Mouse (Mus musculus) midbrain, embryonic 16.5 days (tissue): Measurements from ENCODE around the gene Ptpn12. TPM values are rescaled to one million over a fixed set of nuclear protein-coding genes. Genes with fewer than 3 reads are reported as not detected.

ENCODE experiments used
- ATAC-seq: fragments of 200-750 bp; cut with Nextera tagmentation; 2 replicates; pipeline ENCODE4 v1.8.0; 2017; ENCODE audit warnings: moderate TSS enrichment
- H3K27ac ChIP-seq: fragments of 300-500 bp; sonication (generic); 2 replicates; pipeline ENCODE4 v1.5.1; 2014; ENCODE audit warnings: mild to moderate bottlenecking, low read length, mixed read lengths
- H3K27me3 ChIP-seq: fragments of 300-500 bp; sonication (generic); 2 replicates; pipeline ENCODE4 v1.6.1; 2014; ENCODE audit warnings: low read depth, low read length, mixed read lengths; ENCODE audit not compliant: control insufficient read depth, insufficient read depth
- H3K36me3 ChIP-seq: fragments of 300-500 bp; sonication (generic); 2 replicates; pipeline ENCODE4 v1.6.1; 2014; ENCODE audit warnings: mild to moderate bottlenecking, low read length, moderate library complexity, mixed read lengths; ENCODE audit not compliant: control insufficient read depth, insufficient read depth
- H3K4me1 ChIP-seq: fragments of 300-500 bp; sonication (generic); 2 replicates; pipeline ENCODE4 v1.6.1; 2014; ENCODE audit warnings: mild to moderate bottlenecking, low read length, mixed read lengths; ENCODE audit not compliant: control insufficient read depth, insufficient read depth
- H3K4me2 ChIP-seq: fragments of 300-500 bp; sonication (generic); 2 replicates; pipeline ENCODE4 v1.6.1; 2014; ENCODE audit warnings: mild to moderate bottlenecking, low read length, mixed read lengths
- H3K4me3 ChIP-seq: fragments of 300-500 bp; sonication (generic); 2 replicates; pipeline ENCODE4 v1.5.1; 2014; ENCODE audit warnings: low read depth, mild to moderate bottlenecking, low read length, moderate library complexity, mixed read lengths
- H3K9ac ChIP-seq: fragments of 300-500 bp; sonication (generic); 2 replicates; pipeline ENCODE4 v1.6.1; 2014; ENCODE audit warnings: low read depth, low read length, mixed read lengths
- H3K9me3 ChIP-seq: fragments of 300-500 bp; sonication (generic); replicated peaks from 2 replicates; pipeline ENCODE4 v1.6.1; 2014; ENCODE audit warnings: mild to moderate bottlenecking, low read length, mixed read lengths; ENCODE audit not compliant: control insufficient read depth, poor library complexity, severe bottlenecking
- WGBS: fragments of 180-500 bp; shearing (Covaris S2); extraction: QIAGEN DNeasy Blood & Tissue Kit; methylation state at CpG from one replicate; pipeline ENCODE4 v1.1.7; 2014; 5-methylcytosine and 5-hydroxymethylcytosine counted together
- polyA plus RNA-seq: library from polyadenylated mRNA; unstranded; fragments of >200 nt; fragmentation: Nextera tagmentation; extraction: Ambion mirVana; gene quantifications from 2 replicates; pipeline ENCODE4 v1.2.1, GENCODE M21; 2015

The Ptpn12 gene
- polyA plus RNA-seq, 1 experiment from 2014 or later = 22.5 TPM

DNA sequence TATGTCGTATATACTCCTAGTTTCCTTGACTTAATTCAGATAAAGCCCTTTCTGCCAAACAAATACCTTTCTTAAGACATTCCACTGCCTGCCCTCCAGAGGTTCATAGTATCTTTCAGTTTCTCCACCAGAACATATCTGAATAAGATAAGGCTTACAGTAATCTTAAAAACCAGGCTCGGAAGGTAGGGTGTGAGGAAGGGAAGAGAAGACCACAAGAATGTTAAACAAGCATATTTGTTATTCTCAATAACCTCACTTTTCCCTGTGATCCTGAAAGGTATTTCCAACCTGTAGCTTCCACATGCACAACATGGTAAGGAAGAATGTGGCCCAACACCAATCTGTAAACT lies 5.0 kb downstream of the Ptpn12 start:
- H3K27me3 ChIP-seq = no peaks in the 10 kb centered on the region
- ATAC-seq = no peak
- peaks cover 23% of the 10 kb centered on the region for H3K4me1 ChIP-seq
- no peak overlapping the region for H3K27ac ChIP-seq
- H3K9me3 ChIP-seq = no peaks in the 10 kb centered on the region
- 87% methylated on average over 2 of the region's 2 CpGs for WGBS
- no peak overlapping the region for H3K4me2 ChIP-seq
- H3K36me3 ChIP-seq = no peaks in the 10 kb centered on the region
- no peak overlapping the region for H3K9ac ChIP-seq
- no peak overlapping the region for H3K4me3 ChIP-seq

DNA sequence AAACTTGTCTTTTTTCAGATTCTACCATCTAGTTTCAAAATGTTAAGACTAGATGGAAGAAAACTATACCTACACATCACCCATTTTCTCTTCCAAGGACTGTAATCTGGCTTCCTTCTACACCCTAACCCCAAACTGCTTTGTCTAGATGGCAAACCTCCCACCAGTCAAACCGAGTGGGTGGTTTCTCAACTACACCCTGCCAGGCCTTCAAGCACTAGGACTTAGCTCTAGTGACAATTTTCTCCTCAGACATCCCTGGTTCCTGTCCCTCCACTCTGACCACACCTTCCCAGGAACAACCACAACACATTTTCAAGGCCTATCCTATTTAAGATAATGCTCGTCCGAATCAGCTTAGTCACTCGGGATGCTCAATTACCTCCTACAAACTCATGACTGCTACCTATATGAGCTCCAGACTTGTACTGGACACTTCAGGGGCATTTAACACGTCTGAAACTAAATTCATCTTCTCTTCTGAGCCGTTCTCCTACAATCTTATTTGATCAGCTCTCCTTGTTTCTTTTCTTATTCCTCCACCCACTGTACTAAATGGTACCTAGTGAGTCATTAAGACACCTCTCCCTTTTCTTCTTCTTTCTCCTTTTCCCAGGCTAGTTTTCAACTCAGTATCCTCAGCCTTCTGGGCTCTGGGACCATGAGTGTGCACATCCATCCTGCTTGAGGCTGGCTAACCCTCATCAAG lies 5.5 kb downstream of the Ptpn12 start:
- H3K4me3 ChIP-seq = no peak overlapping the region
- H3K27ac ChIP-seq = no peak overlapping the region
- no peak overlapping the region for H3K9ac ChIP-seq
- ATAC-seq = no peak
- H3K4me1 ChIP-seq = peaks cover 23% of the 10 kb centered on the region
- no peaks in the 10 kb centered on the region for H3K27me3 ChIP-seq
- H3K9me3 ChIP-seq = no peaks in the 10 kb centered on the region
- WGBS = 89% methylated on average over 6 of the region's 6 CpGs
- H3K4me2 ChIP-seq = no peak overlapping the region
- H3K36me3 ChIP-seq = no peaks in the 10 kb centered on the region

DNA sequence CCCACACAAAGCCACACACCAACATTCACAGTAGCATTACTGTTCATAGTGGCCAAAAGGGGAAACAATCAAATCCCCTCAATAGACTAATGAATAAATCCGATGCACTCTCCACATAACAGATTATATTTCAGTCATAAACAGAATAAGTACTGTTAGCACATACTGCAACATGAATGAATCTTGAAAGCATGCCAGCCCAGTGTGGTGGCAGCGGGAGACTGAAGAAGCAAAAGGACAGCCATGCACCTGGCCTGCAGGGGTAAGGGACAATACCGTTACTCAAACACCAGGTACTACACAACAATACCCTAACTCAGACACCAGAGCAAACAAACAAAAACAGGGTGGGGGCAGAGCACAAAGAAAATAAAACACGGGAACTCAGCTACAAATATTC lies 6.7 kb downstream of the Ptpn12 start:
- no peak for ATAC-seq
- Histone ChIP-seq H3K27me3 (no peaks in the 10 kb centered on the region), H3K4me3 (no peak overlapping the region), H3K9ac (no peak overlapping the region), H3K9me3 (no peaks in the 10 kb centered on the region), H3K4me2 (no peak overlapping the region), H3K36me3 (no peaks in the 10 kb centered on the region), H3K27ac (no peak overlapping the region), H3K4me1 (peaks cover 23% of the 10 kb centered on the region)
- WGBS = 88% methylated on average over 4 of the region's 4 CpGs

DNA sequence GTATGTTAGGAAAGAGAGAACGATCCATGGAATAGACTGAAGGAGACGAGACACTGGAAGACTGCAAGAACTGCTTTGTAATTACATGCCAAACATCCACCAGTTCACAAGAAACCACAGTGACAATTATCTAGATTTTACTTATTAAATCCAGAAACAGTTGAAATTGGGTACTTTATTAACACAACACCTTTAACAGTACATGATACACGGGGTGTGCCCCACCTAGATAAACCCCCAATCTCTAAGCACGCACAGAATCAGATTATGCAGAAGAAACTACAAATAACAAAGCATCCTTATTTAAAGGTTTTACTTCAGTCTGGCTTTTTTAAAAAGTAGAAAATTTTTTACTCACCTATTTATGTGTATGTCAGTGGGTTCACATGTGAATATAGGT lies 8.6 kb downstream of the Ptpn12 start:
- Histone ChIP-seq H3K9ac (no peak overlapping the region), H3K36me3 (no peaks in the 10 kb centered on the region), H3K4me1 (peaks cover 12% of the 10 kb centered on the region), H3K27me3 (no peaks in the 10 kb centered on the region), H3K4me2 (no peak overlapping the region), H3K4me3 (no peak overlapping the region), H3K27ac (no peak overlapping the region), H3K9me3 (no peaks in the 10 kb centered on the region)
- 94% methylated on average over 4 of the region's 4 CpGs for WGBS
- ATAC-seq = no peak

DNA sequence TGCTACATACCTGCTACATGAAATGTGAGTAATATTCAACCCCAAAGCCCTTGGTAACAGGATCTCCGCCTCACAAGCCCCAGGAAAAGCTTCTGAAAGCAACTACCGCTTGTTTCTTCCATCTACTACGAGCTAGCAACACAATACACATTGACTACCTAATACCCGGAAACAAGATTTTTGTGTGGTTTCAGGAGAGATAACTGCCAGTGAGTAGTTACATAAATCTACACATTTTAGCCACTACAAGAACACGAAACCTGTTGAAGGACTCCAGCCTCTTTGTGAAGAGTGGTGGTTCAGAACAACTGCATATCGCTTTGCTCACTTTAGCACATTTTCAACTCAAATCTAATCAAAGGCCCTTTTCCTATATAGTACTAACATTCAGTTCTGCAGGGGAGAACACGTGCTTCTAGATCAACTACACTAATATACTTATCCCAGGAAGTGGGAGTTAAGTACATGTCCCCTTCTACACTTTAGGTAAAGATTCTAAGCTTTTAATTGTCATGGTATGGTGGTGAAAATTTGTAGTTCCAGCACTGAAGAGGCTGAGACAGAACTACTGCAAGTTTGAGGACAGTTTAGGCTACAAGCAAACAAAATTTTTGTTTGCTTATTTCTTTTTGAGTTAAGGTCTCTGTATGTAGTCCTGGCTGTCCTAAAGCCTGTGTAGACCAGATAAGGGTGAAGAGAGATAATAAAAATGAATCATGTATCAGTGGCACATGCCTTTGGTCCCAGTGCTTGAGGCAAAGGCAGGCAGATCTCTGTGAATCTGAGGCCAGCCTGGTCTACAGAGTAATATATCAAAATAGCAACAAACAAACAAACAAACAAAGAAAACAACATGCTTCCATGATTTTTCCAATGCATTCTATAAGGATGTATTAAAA lies 9.3 kb downstream of the Ptpn12 start:
- no peaks in the 10 kb centered on the region for H3K36me3 ChIP-seq
- no peak for ATAC-seq
- H3K27ac ChIP-seq = no peak overlapping the region
- H3K4me3 ChIP-seq = no peak overlapping the region
- H3K9me3 ChIP-seq = no peaks in the 10 kb centered on the region
- H3K4me1 ChIP-seq = peaks cover 9% of the 10 kb centered on the region; the same call in 1 of the 2 replicates
- H3K4me2 ChIP-seq = no peak overlapping the region
- no peak overlapping the region for H3K9ac ChIP-seq
- no peaks in the 10 kb centered on the region for H3K27me3 ChIP-seq
- 92% methylated on average over 7 of the region's 7 CpGs for WGBS

DNA sequence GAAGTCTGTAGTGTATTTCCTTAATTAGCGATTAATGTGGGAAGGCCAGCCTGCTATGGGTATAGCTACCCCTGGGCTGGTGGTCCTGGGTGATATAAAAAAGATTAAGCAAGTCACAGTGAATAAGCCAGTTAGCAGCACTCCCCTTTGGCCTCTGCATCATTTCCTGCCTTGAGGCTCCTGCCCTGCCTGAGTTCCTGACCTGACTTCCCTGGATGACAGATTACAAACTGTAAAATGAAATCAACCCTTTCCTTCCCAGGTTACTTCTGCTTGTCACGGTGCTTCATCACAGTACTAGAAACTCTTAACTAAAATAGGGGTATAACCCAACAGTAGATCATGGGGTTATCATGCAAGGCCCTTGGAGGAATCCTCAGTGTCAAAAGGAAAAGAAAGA lies 10.2 kb downstream of the Ptpn12 start:
- H3K9ac ChIP-seq = no peak overlapping the region
- H3K9me3 ChIP-seq = no peaks in the 10 kb centered on the region
- no peaks in the 10 kb centered on the region for H3K36me3 ChIP-seq
- H3K4me1 ChIP-seq = peaks cover 7% of the 10 kb centered on the region; the same call in 1 of the 2 replicates
- H3K4me3 ChIP-seq = no peak overlapping the region
- H3K27me3 ChIP-seq = no peaks in the 10 kb centered on the region
- WGBS = 93% methylated on average over 2 of the region's 2 CpGs
- H3K27ac ChIP-seq = no peak overlapping the region
- ATAC-seq = no peak
- H3K4me2 ChIP-seq = no peak overlapping the region

DNA sequence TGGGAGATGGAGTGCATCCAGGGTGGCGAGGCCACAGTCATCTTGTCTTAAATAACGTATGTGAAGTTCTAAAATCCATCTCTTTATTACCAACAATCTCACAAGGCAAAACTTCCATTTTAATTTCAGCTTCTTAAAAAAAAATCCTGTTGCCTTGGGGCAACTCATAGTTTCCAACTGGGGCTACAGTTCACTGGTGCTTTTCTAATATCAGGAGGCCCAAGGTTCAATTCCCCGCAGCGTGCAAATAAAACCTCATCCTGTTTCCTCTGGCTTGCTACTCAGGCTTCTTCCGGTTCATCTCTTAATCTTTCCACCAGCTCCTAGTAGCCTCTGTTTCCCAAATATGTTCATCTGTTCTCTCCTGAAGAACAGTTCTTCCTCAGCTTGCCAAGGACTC lies 17.6 kb downstream of the Ptpn12 start:
- 93% methylated on average over 5 of the region's 5 CpGs for WGBS
- Histone ChIP-seq H3K27ac (no peak overlapping the region), H3K4me3 (no peak overlapping the region)

DNA sequence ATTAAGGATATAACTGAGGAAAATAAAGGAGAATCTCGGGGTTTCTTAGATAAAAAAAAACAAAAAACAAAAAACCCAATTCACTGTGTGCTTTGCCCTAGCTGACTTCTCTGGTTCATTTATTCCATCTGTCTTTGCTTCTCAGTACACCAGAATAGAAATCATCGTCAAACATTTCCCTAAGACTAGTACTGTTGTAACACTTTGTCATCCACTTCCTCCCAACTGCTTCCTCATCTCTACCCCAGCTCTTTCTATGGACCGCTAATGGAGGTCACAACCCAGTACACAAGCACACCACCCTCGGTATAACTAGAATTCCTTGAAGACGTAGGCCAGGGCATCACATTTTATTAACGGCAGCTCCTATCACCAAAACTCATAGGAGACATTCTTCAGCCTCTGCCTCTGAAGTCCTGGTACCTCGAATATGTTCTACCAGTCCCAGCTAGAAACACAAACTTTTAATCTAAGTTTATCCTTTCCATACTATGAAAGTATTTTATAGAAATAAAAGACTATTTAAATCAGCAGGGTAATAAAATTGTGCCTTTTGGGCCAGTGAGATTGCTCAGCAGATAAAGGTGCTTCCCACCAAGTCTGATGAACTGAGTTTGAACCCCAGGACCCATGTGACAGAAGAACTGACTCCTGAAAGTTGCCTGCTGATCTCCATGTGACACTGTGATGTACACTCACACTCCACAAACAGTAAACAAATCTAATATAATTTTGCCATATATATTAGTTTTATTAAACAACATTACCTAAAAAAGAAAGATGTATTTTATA lies 19.8 kb downstream of the Ptpn12 start:
- no peaks in the 10 kb centered on the region for H3K36me3 ChIP-seq
- no peak overlapping the region for H3K9ac ChIP-seq
- no peaks in the 10 kb centered on the region for H3K9me3 ChIP-seq
- peaks cover 13% of the 10 kb centered on the region for H3K4me1 ChIP-seq
- H3K4me2 ChIP-seq = no peak overlapping the region
- H3K4me3 ChIP-seq = no peak overlapping the region
- no peaks in the 10 kb centered on the region for H3K27me3 ChIP-seq
- H3K27ac ChIP-seq = no peak overlapping the region
- ATAC-seq = no peak
- WGBS = 92% methylated on average over 7 of the region's 7 CpGs

More for the DNA sequence above, 17.6 kb downstream of the Ptpn12 start:
- no peak overlapping the region for H3K4me2 ChIP-seq
- peaks cover 16% of the 10 kb centered on the region for H3K4me1 ChIP-seq
- H3K9ac ChIP-seq = no peak overlapping the region
- no peak for ATAC-seq
- no peaks in the 10 kb centered on the region for H3K9me3 ChIP-seq
- no peaks in the 10 kb centered on the region for H3K36me3 ChIP-seq
- no peaks in the 10 kb centered on the region for H3K27me3 ChIP-seq
